Mouse (Mus musculus) kidney, postnatal 36 days (tissue): ENCODE results near the gene Fam83f.

Experiments used
- DNase-seq, 2 experiments: peaks; one replicate each; pipeline ENCODE4 v3.0.0; 2021 to 2022; ENCODE audit warnings: mixed read lengths in 2 of 2

Fam83f gene

GRCm38 (mm10) chr15:80744667-80745422 lies 73.2 kb downstream of the Fam83f start:
- no peak for DNase-seq

DNA sequence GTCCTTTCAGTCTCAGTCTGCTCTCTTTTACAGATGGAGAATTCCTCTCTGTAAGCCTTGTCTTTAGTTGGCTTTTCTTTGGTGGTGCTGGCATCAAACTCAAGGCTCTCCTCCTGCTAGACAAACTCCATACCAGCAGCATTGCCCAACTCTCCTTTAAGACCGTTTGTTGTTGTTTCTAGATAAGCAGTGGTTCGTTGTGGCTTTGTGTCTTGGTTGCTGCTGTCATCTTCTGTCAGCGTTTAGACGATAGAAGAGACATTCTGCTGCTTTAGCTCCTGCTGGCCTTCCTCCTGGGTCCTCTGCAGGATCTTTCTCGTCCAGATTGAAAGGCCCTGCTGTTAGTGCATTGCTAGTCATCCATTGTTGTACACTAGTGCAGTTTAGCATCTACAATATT lies 77.3 kb downstream of the Fam83f start:
- DNase-seq: no peak
